Mouse (Mus musculus): ENCODE data around the gene Tead2. TPM values are rescaled to one million over a fixed set of nuclear protein-coding genes. Genes with fewer than 3 reads are reported as not detected.
A peak's percentile ranks its signal among the peaks of the same experiment; 100 is the strongest.

Tead2 gene
- polyA plus RNA-seq, 1 experiment, result 8.0 TPM

- 0 out of 2 replicates have a peak, but pooled peaks cover under 1% of the 10 kb centered on the region for H3K4me1 ChIP-seq (ENCODE audit: control insufficient read depth, insufficient read depth, insufficient read length, low read length)
- no peak for TF ChIP-seq CTCF (IDR thresholded peaks at IDR 0.05; ENCODE audit: extremely low read depth, insufficient read length, insufficient replicate concordance, low read depth, low read length)
- H3K36me3 ChIP-seq (ENCODE audit: control insufficient read depth, insufficient read depth, low read length), result no peaks in the 10 kb centered on the region
- H3K27ac ChIP-seq (ENCODE audit: insufficient read depth, low read depth, low read length), result no peak overlapping the region
- H3K27me3 ChIP-seq (ENCODE audit: control insufficient read depth, insufficient read depth, low read length), result no peaks in the 10 kb centered on the region
- no peak overlapping the region for H3K4me3 ChIP-seq (ENCODE audit: low read depth, low read length)
- WGBS, result 95% methylated on average over 18 of the region's 18 CpGs
Observed at GRCm38 (mm10) chr7:45228548-45228947, 13.0 kb downstream of the Tead2 start.

DNA sequence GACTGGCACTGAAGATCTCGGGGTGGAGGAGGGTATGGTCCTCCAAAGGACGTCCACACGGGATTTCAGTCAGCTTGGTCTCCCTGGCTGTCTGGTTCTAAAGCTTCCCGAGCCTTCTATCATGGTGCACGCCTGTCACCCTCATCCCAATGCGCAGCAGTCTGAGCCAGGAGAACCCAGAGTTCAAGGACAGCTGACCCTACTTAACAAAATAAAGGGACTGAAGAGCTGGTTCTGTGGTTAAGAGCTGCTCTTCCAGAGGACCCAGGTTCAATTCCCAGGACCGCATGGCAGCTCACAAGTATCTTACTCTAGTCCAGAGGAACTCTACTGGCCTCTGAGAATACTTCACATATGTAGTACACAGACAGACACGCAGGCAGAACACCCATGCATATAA lies 13.5 kb downstream of the Tead2 start:
- Histone ChIP-seq H3K4me3 (ENCODE audit: low read depth, low read length) (no peak overlapping the region), H3K27me3 (ENCODE audit: control insufficient read depth, insufficient read depth, low read length) (no peaks in the 10 kb centered on the region), H3K27ac (ENCODE audit: insufficient read depth, low read depth, low read length) (no peak overlapping the region), H3K36me3 (ENCODE audit: control insufficient read depth, insufficient read depth, low read length) (no peaks in the 10 kb centered on the region), H3K4me1 (ENCODE audit: control insufficient read depth, insufficient read depth, insufficient read length, low read length) (peaks cover 5% of the 10 kb centered on the region)
- whole genome bisulfite sequencing, result 91% methylated on average over 8 of the region's 8 CpGs
- TF ChIP-seq CTCF (IDR thresholded peaks at IDR 0.05; ENCODE audit: extremely low read depth, insufficient read length, insufficient replicate concordance, low read depth, low read length) (no peak), POLR2A (IDR thresholded peaks at IDR 0.05; ENCODE audit: low read depth, low read length) (no peak)

DNA sequence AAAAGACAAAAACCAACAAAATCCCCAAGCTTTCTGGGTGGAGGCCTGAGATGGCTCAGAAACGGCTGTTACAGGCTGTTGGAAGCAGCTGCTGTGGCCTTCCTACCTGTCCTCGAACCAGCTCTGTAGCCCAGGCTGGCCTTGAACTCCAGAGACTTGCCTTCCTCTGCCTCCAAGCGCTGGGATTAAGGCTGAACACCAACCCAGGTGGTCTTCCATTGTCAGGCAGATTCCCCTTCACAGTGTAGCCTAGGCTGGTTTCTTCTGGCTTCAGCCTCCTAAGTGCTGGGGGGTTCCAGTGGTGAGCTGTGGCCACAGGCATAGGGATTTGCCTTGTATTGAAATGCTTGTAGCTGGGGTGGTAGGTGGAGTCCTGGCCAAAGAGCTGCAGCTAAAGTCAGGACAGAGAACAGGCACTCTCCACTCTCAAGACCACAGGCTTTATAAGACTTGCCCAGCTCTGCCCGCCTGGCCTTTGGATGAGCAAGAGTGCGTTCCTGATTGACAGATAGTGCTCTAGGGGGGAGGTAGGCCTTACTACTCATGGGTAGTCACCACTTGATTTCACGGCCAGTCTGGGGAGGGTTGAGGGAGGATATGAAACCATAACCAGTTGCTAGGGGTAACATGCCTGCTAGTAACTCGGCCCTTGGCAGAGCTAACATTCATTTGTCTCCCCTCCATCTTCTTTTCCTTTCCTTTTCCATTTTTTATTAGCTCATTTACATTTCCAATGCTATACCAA lies 14.1 kb downstream of the Tead2 start:
- Histone ChIP-seq H3K36me3 (ENCODE audit: control insufficient read depth, insufficient read depth, low read length) (no peaks in the 10 kb centered on the region), H3K4me1 (ENCODE audit: control insufficient read depth, insufficient read depth, insufficient read length, low read length) (peaks cover 10% of the 10 kb centered on the region), H3K27me3 (ENCODE audit: control insufficient read depth, insufficient read depth, low read length) (no peaks in the 10 kb centered on the region), H3K27ac (ENCODE audit: insufficient read depth, low read depth, low read length) (no peak overlapping the region), H3K4me3 (ENCODE audit: low read depth, low read length) (no peak overlapping the region)
- WGBS, result 88% methylated on average over 7 of the region's 7 CpGs
- TF ChIP-seq CTCF (IDR thresholded peaks at IDR 0.05; ENCODE audit: extremely low read depth, insufficient read length, insufficient replicate concordance, low read depth, low read length) (no peak), POLR2A (IDR thresholded peaks at IDR 0.05; ENCODE audit: low read depth, low read length) (no peak)

- H3K4me3 ChIP-seq (ENCODE audit: low read depth, low read length), result no peak overlapping the region
- H3K4me1 ChIP-seq (ENCODE audit: control insufficient read depth, insufficient read depth, insufficient read length, low read length), result peaks cover 13% of the 10 kb centered on the region
- H3K36me3 ChIP-seq (ENCODE audit: control insufficient read depth, insufficient read depth, low read length), result no peaks in the 10 kb centered on the region
- no peak overlapping the region for H3K27ac ChIP-seq (ENCODE audit: insufficient read depth, low read depth, low read length)
- TF ChIP-seq POLR2A (IDR thresholded peaks at IDR 0.05; ENCODE audit: low read depth, low read length), result no peak
- no peaks in the 10 kb centered on the region for H3K27me3 ChIP-seq (ENCODE audit: control insufficient read depth, insufficient read depth, low read length)
- WGBS, result 91% methylated on average over 12 of the region's 12 CpGs
Observed at GRCm38 (mm10) chr7:45231192-45231591, 15.6 kb downstream of the Tead2 start.

- H3K27ac ChIP-seq (ENCODE audit: insufficient read depth, low read depth, low read length), result no peak overlapping the region
- WGBS, result 94% methylated on average over 11 of the region's 11 CpGs
- no peak for TF ChIP-seq POLR2A (IDR thresholded peaks at IDR 0.05; ENCODE audit: low read depth, low read length)
- TF ChIP-seq CTCF (IDR thresholded peaks at IDR 0.05; ENCODE audit: extremely low read depth, insufficient read length, insufficient replicate concordance, low read depth, low read length), result no peak
- H3K27me3 ChIP-seq (ENCODE audit: control insufficient read depth, insufficient read depth, low read length), result no peaks in the 10 kb centered on the region
- H3K36me3 ChIP-seq (ENCODE audit: control insufficient read depth, insufficient read depth, low read length), result no peaks in the 10 kb centered on the region
- H3K4me3 ChIP-seq (ENCODE audit: low read depth, low read length), result no peak overlapping the region
- peaks cover 13% of the 10 kb centered on the region for H3K4me1 ChIP-seq (ENCODE audit: control insufficient read depth, insufficient read depth, insufficient read length, low read length)
Observed at GRCm38 (mm10) chr7:45231941-45232340, 16.4 kb downstream of the Tead2 start.

GRCm38 (mm10) chr7:45232716-45233465 lies 17.3 kb downstream of the Tead2 start:
- TF ChIP-seq CTCF (IDR thresholded peaks at IDR 0.05; ENCODE audit: extremely low read depth, insufficient read length, insufficient replicate concordance, low read depth, low read length) (no peak), POLR2A (IDR thresholded peaks at IDR 0.05; ENCODE audit: low read depth, low read length) (no peak)
- Histone ChIP-seq H3K4me1 (ENCODE audit: control insufficient read depth, insufficient read depth, insufficient read length, low read length) (peaks cover 13% of the 10 kb centered on the region), H3K27me3 (ENCODE audit: control insufficient read depth, insufficient read depth, low read length) (no peaks in the 10 kb centered on the region), H3K36me3 (ENCODE audit: control insufficient read depth, insufficient read depth, low read length) (no peaks in the 10 kb centered on the region), H3K27ac (ENCODE audit: insufficient read depth, low read depth, low read length) (no peak overlapping the region), H3K4me3 (ENCODE audit: low read depth, low read length) (no peak overlapping the region)
- WGBS, result 87% methylated on average over 13 of the region's 13 CpGs

- TF ChIP-seq CTCF (IDR thresholded peaks at IDR 0.05; ENCODE audit: extremely low read depth, insufficient read length, insufficient replicate concordance, low read depth, low read length) (no peak), POLR2A (IDR thresholded peaks at IDR 0.05; ENCODE audit: low read depth, low read length) (no peak)
- Histone ChIP-seq H3K36me3 (ENCODE audit: control insufficient read depth, insufficient read depth, low read length) (no peaks in the 10 kb centered on the region), H3K27me3 (ENCODE audit: control insufficient read depth, insufficient read depth, low read length) (0 out of 2 replicates have a peak, but pooled peaks cover 5% of the 10 kb centered on the region), H3K27ac (ENCODE audit: insufficient read depth, low read depth, low read length) (no peak overlapping the region), H3K4me3 (ENCODE audit: low read depth, low read length) (peak overlapping the region; percentile 31), H3K4me1 (ENCODE audit: control insufficient read depth, insufficient read depth, insufficient read length, low read length) (peaks cover 13% of the 10 kb centered on the region)
- WGBS, result 56% methylated on average over 20 of the region's 20 CpGs
Observed at GRCm38 (mm10) chr7:45233580-45234332, 18.2 kb downstream of the Tead2 start.

All from small intestine, adult 2 months (tissue).